Mouse (Mus musculus): ENCODE results near the gene Ncln. TPM values are rescaled to one million over a fixed set of nuclear protein-coding genes. Genes with fewer than 3 reads are reported as not detected.

The Ncln gene
- polyA plus RNA-seq, 1 experiment from 2014 or later = 86.1 TPM

- H3K27ac ChIP-seq = no peak overlapping the region
- peaks cover 98% of the 10 kb centered on the region for H3K27me3 ChIP-seq (ENCODE audit: insufficient read depth, poor library complexity, severe bottlenecking)
- H3K4me3 ChIP-seq = peak overlapping the region; percentile 12; the same call in 1 of the 2 replicates
- H3K9me3 ChIP-seq = no peaks in the 10 kb centered on the region
- H3K4me1 ChIP-seq = peaks cover 21% of the 10 kb centered on the region
- H3K36me3 ChIP-seq = no peaks in the 10 kb centered on the region
- peak; percentile 72 for DNase-seq (ENCODE audit: low spot score)
- WGBS = 6% methylated on average over 16 of the region's 16 CpGs
Observed at GRCm38 (mm10) chr10:81461673-81462414, 34.3 kb downstream of the Ncln start.

DNA sequence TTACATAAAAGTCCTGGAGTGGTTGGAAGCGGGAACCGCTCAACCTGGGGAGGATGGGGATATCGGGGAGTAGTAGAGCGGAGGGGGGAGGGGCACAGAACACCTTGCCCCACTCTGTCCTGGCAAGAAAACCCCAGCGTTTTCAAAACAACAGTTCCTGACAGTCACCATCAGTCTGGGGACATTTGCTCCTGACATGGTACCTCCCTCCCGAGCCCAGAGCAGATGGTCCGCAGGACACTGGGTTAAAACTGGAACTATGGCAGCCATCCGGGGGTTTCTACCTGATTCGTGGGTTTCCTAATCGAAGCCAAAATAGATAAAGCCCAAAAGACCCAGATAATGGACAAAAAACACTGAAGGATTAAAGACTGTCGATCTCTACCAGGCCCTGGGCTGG is 35.2 kb downstream of the Ncln start:
- DNase-seq (ENCODE audit: low spot score) = no peak
- peaks cover 98% of the 10 kb centered on the region for H3K27me3 ChIP-seq (ENCODE audit: insufficient read depth, poor library complexity, severe bottlenecking)
- no peaks in the 10 kb centered on the region for H3K36me3 ChIP-seq
- H3K27ac ChIP-seq = no peak overlapping the region
- peaks cover 21% of the 10 kb centered on the region for H3K4me1 ChIP-seq
- 36% methylated on average over 11 of the region's 11 CpGs for WGBS
- H3K9me3 ChIP-seq = no peaks in the 10 kb centered on the region
- no peak overlapping the region for H3K4me3 ChIP-seq

DNA sequence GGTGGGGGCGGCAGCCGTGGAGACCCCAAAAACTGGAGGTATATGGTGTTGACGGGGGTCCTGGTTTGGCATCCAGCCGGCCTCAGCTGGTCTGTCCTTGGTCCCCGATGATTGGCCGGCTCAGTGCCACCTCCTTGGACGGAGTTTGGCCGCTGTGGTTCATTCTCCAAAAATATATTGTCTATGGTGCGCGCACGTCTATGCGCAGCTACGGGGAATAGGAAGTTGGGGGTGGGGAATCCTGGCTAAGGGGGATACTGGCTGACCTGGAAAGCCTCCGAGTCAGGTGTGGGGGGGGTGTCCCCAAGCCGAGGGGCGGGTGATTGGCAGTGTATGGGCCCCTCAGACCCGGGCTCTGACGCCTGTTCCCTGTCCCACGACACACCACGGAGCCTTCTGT is 35.7 kb downstream of the Ncln start:
- no peaks in the 10 kb centered on the region for H3K9me3 ChIP-seq
- no peaks in the 10 kb centered on the region for H3K36me3 ChIP-seq
- no peak overlapping the region for H3K4me3 ChIP-seq
- peaks cover 21% of the 10 kb centered on the region for H3K4me1 ChIP-seq
- H3K27ac ChIP-seq = no peak overlapping the region
- WGBS = 31% methylated on average over 20 of the region's 20 CpGs
- DNase-seq (ENCODE audit: low spot score) = no peak
- H3K27me3 ChIP-seq (ENCODE audit: insufficient read depth, poor library complexity, severe bottlenecking) = peaks cover 98% of the 10 kb centered on the region

DNA sequence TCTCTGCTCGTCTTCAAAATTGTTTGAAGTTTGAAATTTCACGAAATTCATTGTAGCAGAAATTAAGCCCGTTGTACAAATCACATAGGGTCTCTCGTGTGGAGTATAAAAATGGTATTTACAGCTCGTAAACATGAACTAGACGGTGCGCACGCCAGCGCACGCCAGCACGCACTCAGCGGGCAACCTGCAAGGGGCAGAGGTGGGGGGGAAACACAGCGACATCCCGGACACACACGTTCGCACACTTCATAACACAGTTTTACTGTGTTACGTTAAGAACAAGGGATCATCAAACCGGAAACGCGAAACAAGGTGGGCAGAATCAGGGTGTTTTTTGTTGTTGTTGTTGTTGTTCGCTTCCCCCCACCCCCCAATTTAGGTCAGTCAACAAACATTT is 36.8 kb downstream of the Ncln start:
- WGBS = 59% methylated on average over 21 of the region's 21 CpGs
- H3K4me3 ChIP-seq = no peak overlapping the region
- peaks cover 18% of the 10 kb centered on the region for H3K4me1 ChIP-seq
- peaks cover 98% of the 10 kb centered on the region for H3K27me3 ChIP-seq (ENCODE audit: insufficient read depth, poor library complexity, severe bottlenecking)
- H3K36me3 ChIP-seq = no peaks in the 10 kb centered on the region
- no peak for DNase-seq (ENCODE audit: low spot score)
- no peak overlapping the region for H3K27ac ChIP-seq
- no peaks in the 10 kb centered on the region for H3K9me3 ChIP-seq

GRCm38 (mm10) chr10:81458267-81458666 is 37.9 kb downstream of the Ncln start:
- peaks cover 98% of the 10 kb centered on the region for H3K27me3 ChIP-seq (ENCODE audit: insufficient read depth, poor library complexity, severe bottlenecking)
- H3K4me1 ChIP-seq = peaks cover 12% of the 10 kb centered on the region
- no peak overlapping the region for H3K27ac ChIP-seq
- DNase-seq (ENCODE audit: low spot score) = peak; percentile 71
- no peak overlapping the region for H3K4me3 ChIP-seq
- no peaks in the 10 kb centered on the region for H3K9me3 ChIP-seq
- 82% methylated on average over 6 of the region's 6 CpGs for WGBS
- no peaks in the 10 kb centered on the region for H3K36me3 ChIP-seq

- WGBS = 83% methylated on average over 8 of the region's 8 CpGs
Observed at GRCm38 (mm10) chr10:81457624-81458023, 38.6 kb downstream of the Ncln start.

GRCm38 (mm10) chr10:81456983-81457563 is 39.1 kb downstream of the Ncln start:
- Histone ChIP-seq H3K9me3 (no peaks in the 10 kb centered on the region), H3K4me3 (no peak overlapping the region), H3K4me1 (peaks cover 22% of the 10 kb centered on the region), H3K27ac (no peak overlapping the region), H3K27me3 (ENCODE audit: insufficient read depth, poor library complexity, severe bottlenecking) (peaks cover 98% of the 10 kb centered on the region), H3K36me3 (no peaks in the 10 kb centered on the region)
- WGBS = 46% methylated on average over 12 of the region's 12 CpGs
- DNase-seq (ENCODE audit: low spot score) = peak; percentile 73

More at GRCm38 (mm10) chr10:81457624-81458023, 38.6 kb downstream of the Ncln start:
- H3K27ac ChIP-seq = no peak overlapping the region
- H3K9me3 ChIP-seq = no peaks in the 10 kb centered on the region
- H3K4me1 ChIP-seq = peaks cover 18% of the 10 kb centered on the region
- H3K4me3 ChIP-seq = no peak overlapping the region
- H3K27me3 ChIP-seq (ENCODE audit: insufficient read depth, poor library complexity, severe bottlenecking) = peaks cover 98% of the 10 kb centered on the region
- H3K36me3 ChIP-seq = no peaks in the 10 kb centered on the region
- no peak for DNase-seq (ENCODE audit: low spot score)

DNA sequence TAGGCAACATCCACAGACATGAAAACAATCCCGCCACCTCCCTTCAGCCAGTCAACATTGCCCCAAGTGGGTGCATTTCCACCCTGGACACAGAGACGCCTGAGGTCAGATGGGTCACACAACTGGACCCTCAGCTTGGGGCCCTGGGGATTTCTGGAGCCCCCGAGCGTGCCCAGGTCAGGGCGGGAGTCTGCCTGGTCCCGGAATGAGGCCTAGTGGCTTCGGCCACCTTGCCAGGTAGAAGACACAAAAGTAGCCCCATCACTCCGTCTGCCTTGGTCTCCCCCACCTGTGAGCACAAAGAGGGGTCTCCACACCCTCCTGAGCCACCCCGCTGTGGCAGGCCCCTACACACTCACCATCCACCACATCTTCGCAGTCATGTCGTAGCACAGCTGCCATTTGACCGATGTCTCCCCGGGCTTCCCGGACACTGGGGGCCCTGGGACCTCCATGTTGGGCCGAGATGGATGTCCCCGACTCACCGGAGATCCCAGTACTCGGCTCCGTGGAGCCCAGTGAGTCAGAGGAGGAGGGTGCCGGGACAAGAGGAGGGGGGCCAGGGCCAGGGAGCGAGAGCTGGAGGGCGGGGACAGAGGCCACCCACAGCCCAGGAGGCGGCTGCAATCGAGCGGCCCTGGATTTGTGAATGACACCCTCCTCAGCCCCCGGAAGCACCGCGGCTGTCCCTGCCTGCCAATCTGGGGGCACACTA is 40.9 kb downstream of the Ncln start, which contains the start of gene Nfic:
TSS of gene Nfic (minus strand) at position 455 of the 715 bp plus-strand sequence.
- no peaks in the 10 kb centered on the region for H3K36me3 ChIP-seq
- no peaks in the 10 kb centered on the region for H3K9me3 ChIP-seq
- no peak within 1 kb of the TSS for H3K27ac ChIP-seq
- DNase-seq (ENCODE audit: low spot score) = no peak
- 60% methylated on average over 28 of the region's 28 CpGs for WGBS
- H3K27me3 ChIP-seq (ENCODE audit: insufficient read depth, poor library complexity, severe bottlenecking) = peaks cover 96% of the 10 kb centered on the region
- H3K4me3 ChIP-seq = no peak within 1 kb of the TSS
- peaks cover 14% of the 10 kb centered on the region for H3K4me1 ChIP-seq

DNA sequence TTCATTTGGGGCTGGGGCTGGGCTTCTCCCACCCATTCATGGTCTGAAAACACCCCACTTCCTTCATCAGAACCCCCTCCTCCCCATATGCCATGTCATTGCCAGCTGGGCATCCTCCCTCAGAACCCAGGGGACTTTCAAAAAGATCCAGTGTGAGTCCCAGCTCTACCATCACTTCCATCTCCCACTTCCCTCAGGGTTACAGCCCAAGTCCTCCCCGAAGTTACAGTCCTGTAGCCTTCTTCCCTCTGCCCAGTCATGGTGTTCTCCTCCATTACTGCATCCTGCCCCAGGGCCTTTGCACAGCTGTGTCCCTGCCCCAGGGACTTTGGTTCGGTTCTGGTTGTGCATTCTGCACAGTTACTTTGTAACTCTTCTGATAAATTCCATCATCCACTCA is 42.1 kb downstream of the Ncln start:
- H3K27ac ChIP-seq = no peak overlapping the region
- no peak overlapping the region for H3K4me3 ChIP-seq
- peaks cover 12% of the 10 kb centered on the region for H3K4me1 ChIP-seq
- WGBS = 76% methylated on average over 2 of the region's 2 CpGs
- peaks cover 84% of the 10 kb centered on the region for H3K27me3 ChIP-seq (ENCODE audit: insufficient read depth, poor library complexity, severe bottlenecking)
- no peak for DNase-seq (ENCODE audit: low spot score)
- no peaks in the 10 kb centered on the region for H3K36me3 ChIP-seq
- H3K9me3 ChIP-seq = no peaks in the 10 kb centered on the region

DNA sequence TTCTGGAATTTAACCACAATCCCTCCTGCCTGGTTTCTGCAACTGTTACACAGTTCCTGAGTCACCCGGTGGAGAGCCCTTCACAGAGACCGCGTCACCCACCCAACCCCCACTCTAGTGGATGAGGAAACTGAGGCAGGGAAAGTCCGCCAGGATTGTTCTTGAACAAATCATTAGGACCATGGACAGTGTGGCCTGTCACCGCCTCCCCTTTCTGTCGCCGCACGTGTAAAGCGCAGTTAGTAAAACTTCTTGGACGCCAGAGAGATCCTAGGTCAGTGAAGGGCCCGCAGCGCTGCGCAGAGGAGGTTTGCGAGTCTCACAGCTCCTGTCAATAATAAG is 43.3 kb downstream of the Ncln start:
- H3K9me3 ChIP-seq = no peaks in the 10 kb centered on the region
- DNase-seq (ENCODE audit: low spot score) = no peak
- peaks cover 74% of the 10 kb centered on the region for H3K27me3 ChIP-seq (ENCODE audit: insufficient read depth, poor library complexity, severe bottlenecking)
- H3K27ac ChIP-seq = no peak overlapping the region
- 4% methylated on average over 14 of the region's 14 CpGs for WGBS
- H3K4me1 ChIP-seq = peaks cover 12% of the 10 kb centered on the region
- H3K36me3 ChIP-seq = no peaks in the 10 kb centered on the region
- H3K4me3 ChIP-seq = peak overlapping the region; percentile 23

DNA sequence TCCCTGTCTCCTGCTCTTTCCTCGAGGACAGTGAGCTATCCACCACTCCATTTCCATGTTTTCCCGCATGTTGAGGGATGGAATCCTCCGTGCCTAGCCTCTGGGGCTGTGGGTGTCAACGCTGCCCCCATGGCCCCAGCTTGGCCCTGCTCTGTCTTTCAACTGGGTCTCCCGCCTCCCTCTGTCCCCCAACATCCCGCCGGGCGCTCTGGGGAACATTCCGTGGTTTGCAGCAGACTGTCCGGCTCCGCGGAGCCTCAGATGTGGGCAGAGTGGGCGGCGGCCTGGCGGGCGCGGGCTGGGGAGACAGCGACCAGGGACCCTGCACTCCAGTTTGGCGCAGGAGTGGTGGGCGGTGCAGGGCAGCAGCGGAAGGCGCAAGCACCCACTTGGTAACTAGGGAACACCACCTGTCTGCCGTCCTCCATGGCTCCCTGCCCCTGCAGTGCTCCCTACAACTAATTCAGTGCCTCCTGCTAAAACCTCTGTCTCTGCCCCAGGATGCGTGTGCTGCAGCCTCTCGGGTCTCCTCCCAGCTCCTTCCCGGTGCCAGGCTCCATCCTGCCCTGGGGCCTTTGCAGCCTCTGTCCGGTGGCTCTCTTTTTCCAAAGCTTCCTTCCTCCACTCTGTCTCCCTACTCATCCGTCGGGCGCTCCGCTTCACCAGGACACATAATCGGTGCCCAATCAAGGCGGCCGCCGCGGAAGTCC is 43.8 kb downstream of the Ncln start:
- H3K4me3 ChIP-seq = peak overlapping the region; percentile 23
- no peak overlapping the region for H3K27ac ChIP-seq
- no peaks in the 10 kb centered on the region for H3K36me3 ChIP-seq
- no peaks in the 10 kb centered on the region for H3K9me3 ChIP-seq
- WGBS = 10% methylated on average over 36 of the region's 36 CpGs
- H3K4me1 ChIP-seq = peaks cover 12% of the 10 kb centered on the region
- H3K27me3 ChIP-seq (ENCODE audit: insufficient read depth, poor library complexity, severe bottlenecking) = peaks cover 69% of the 10 kb centered on the region
- DNase-seq (ENCODE audit: low spot score) = no peak

- Histone ChIP-seq H3K4me1 (peaks cover 12% of the 10 kb centered on the region), H3K27me3 (ENCODE audit: insufficient read depth, poor library complexity, severe bottlenecking) (peaks cover 58% of the 10 kb centered on the region), H3K27ac (no peak overlapping the region), H3K9me3 (no peaks in the 10 kb centered on the region), H3K4me3 (no peak overlapping the region), H3K36me3 (no peaks in the 10 kb centered on the region)
- no peak for DNase-seq (ENCODE audit: low spot score)
- 53% methylated on average over 6 of the region's 6 CpGs for WGBS
Observed at GRCm38 (mm10) chr10:81451365-81451745, 44.8 kb downstream of the Ncln start.

All from heart, embryonic 10.5 days (tissue).